Mouse (Mus musculus) forebrain, embryonic 10.5 days (tissue): ENCODE results near the gene Olfr1132. TPM values are rescaled to one million over a fixed set of nuclear protein-coding genes. Genes with fewer than 3 reads are reported as not detected.
"Not testable (repeated sequence)": the region's sequence is repeated elsewhere in the genome, so short reads cannot be mapped to it uniquely, and the experiment has no call there.

Experiments
- DNase-seq: peaks from one replicate; pipeline ENCODE4 v3.0.0-alpha.2; 2017; ENCODE audit warnings: low spot score; ENCODE audit errors: extremely low spot score
- H3K27ac ChIP-seq: fragments of 300-500 bp; sonication (generic); 2 replicates; pipeline ENCODE4 v1.5.1; 2016; ENCODE audit warnings: mild to moderate bottlenecking
- H3K27me3 ChIP-seq: fragments of 300-500 bp; sonication (generic); 2 replicates; pipeline ENCODE4 v1.6.1; 2016; ENCODE audit warnings: mild to moderate bottlenecking; ENCODE audit not compliant: poor library complexity, severe bottlenecking
- H3K36me3 ChIP-seq: fragments of 300-500 bp; sonication (generic); replicated peaks from 2 replicates; pipeline ENCODE4 v1.6.1; 2016; ENCODE audit warnings: mild to moderate bottlenecking, moderate library complexity
- H3K4me1 ChIP-seq: fragments of 300-500 bp; sonication (generic); 2 replicates; pipeline ENCODE4 v1.6.1; 2016
- H3K4me3 ChIP-seq: fragments of 300-500 bp; sonication (generic); 2 replicates; pipeline ENCODE4 v1.5.1; 2016; ENCODE audit warnings: mild to moderate bottlenecking, moderate library complexity
- H3K9me3 ChIP-seq: fragments of 300-500 bp; sonication (generic); 2 replicates; pipeline ENCODE4 v1.6.1; 2016; ENCODE audit warnings: mild to moderate bottlenecking, moderate library complexity
- WGBS: fragments of 180-500 bp; shearing (Covaris S2); methylation state at CpG from one replicate; pipeline ENCODE4 v1.1.7; 2016; 5-methylcytosine and 5-hydroxymethylcytosine counted together
- polyA plus RNA-seq: library from polyadenylated mRNA; unstranded; fragments of >200 nt; fragmentation: Nextera tagmentation; extraction: Ambion mirVana; gene quantifications from 2 replicates; pipeline ENCODE4 v1.2.1, GENCODE M21; 2016

Gene Olfr1132
- polyA plus RNA-seq, result not detected in 2 replicates

GRCm38 (mm10) chr2:87637435-87637834 lies at the start of gene Olfr1132:
Gene Olfr1132, minus strand, starts transcription at chr2:87637535.
- no peak for DNase-seq
- H3K9me3 ChIP-seq, result no peaks in the 10 kb centered on the region
- H3K4me3 ChIP-seq, result no peak within 1 kb of the TSS
- no peak within 1 kb of the TSS for H3K27ac ChIP-seq
- H3K4me1 ChIP-seq, result no peaks in the 10 kb centered on the region
- no peaks in the 10 kb centered on the region for H3K36me3 ChIP-seq
- H3K27me3 ChIP-seq, result no peaks in the 10 kb centered on the region

- H3K27me3 ChIP-seq, result no peaks in the 10 kb centered on the region
- 40% methylated on average over 1 of the region's 1 CpGs for WGBS
Measured at GRCm38 (mm10) chr2:87673564-87673963, 36.2 kb upstream of the Olfr1132 start, which contains the start of gene Olfr1135. Gene Olfr1135, minus strand, starts transcription at chr2:87673664.

GRCm38 (mm10) chr2:87658360-87658759 lies 21.0 kb upstream of the Olfr1132 start, which contains the start of gene Olfr1134:
Gene Olfr1134, minus strand, starts transcription at chr2:87658460.
- Histone ChIP-seq H3K27me3 (no peaks in the 10 kb centered on the region), H3K27ac (no peak within 1 kb of the TSS), H3K36me3 (no peaks in the 10 kb centered on the region), H3K9me3 (no peaks in the 10 kb centered on the region), H3K4me1 (no peaks in the 10 kb centered on the region), H3K4me3 (no peak within 1 kb of the TSS)
- 95% methylated on average over 2 of the region's 2 CpGs for WGBS
- DNase-seq, result no peak

More at GRCm38 (mm10) chr2:87673564-87673963, 36.2 kb upstream of the Olfr1132 start, which contains the start of gene Olfr1135:
- Histone ChIP-seq H3K9me3 (no peaks in the 10 kb centered on the region), H3K4me3 (no peak within 1 kb of the TSS), H3K4me1 (no peaks in the 10 kb centered on the region), H3K36me3 (no peaks in the 10 kb centered on the region), H3K27ac (no peak within 1 kb of the TSS)
- DNase-seq, result no peak

GRCm38 (mm10) chr2:87647274-87647673 lies 9.9 kb upstream of the Olfr1132 start, which contains the start of gene Olfr1133:
Gene Olfr1133, minus strand, starts transcription at chr2:87647374.
- H3K4me1 ChIP-seq, result no peaks in the 10 kb centered on the region
- H3K27ac ChIP-seq, result no peak within 1 kb of the TSS
- H3K9me3 ChIP-seq, result no peaks in the 10 kb centered on the region
- no peak for DNase-seq
- H3K36me3 ChIP-seq, result no peaks in the 10 kb centered on the region
- no peaks in the 10 kb centered on the region for H3K27me3 ChIP-seq
- no peak within 1 kb of the TSS for H3K4me3 ChIP-seq

- Histone ChIP-seq H3K4me3 (no peak overlapping the region), H3K9me3 (no peaks in the 10 kb centered on the region), H3K27ac (no peak overlapping the region), H3K36me3 (no peaks in the 10 kb centered on the region), H3K27me3 (no peaks in the 10 kb centered on the region), H3K4me1 (no peaks in the 10 kb centered on the region)
- DNase-seq, result no peak
Measured at GRCm38 (mm10) chr2:87642441-87642840, 5.1 kb upstream of the Olfr1132 start.

GRCm38 (mm10) chr2:87626804-87627203 lies 10.5 kb downstream of the Olfr1132 start, which contains the start of gene Olfr1131:
Gene Olfr1131, plus strand, starts transcription at chr2:87627104.
- Histone ChIP-seq H3K4me1 (no peaks in the 10 kb centered on the region), H3K27ac (no peak within 1 kb of the TSS), H3K36me3 (no peaks in the 10 kb centered on the region), H3K27me3 (no peaks in the 10 kb centered on the region), H3K9me3 (no peaks in the 10 kb centered on the region), H3K4me3 (no peak within 1 kb of the TSS)
- 76% methylated on average over 3 of the region's 3 CpGs for WGBS
- no peak for DNase-seq

- H3K27ac ChIP-seq, H3K4me1 ChIP-seq, DNase-seq, H3K27me3 ChIP-seq, H3K9me3 ChIP-seq, H3K36me3 ChIP-seq, H3K4me3 ChIP-seq: not testable (repeated sequence)
Measured at GRCm38 (mm10) chr2:87605912-87606311, 31.4 kb downstream of the Olfr1132 start, which contains the start of gene Olfr1130. Gene Olfr1130, plus strand, starts transcription at chr2:87606212.

Other genes starting within 250 kb of the Olfr1132 start
- gene Olfr1123, start 220.9 kb downstream of the Olfr1132 start, polyA plus RNA-seq, result not detected in 2 replicates
- 0.07 TPM in 1 of 2 replicates, not detected in the other for gene Olfr1124, start 207.3 kb downstream of the Olfr1132 start, polyA plus RNA-seq
- gene Olfr1126, start 183.6 kb downstream of the Olfr1132 start, polyA plus RNA-seq, result not detected in 2 replicates
- not detected in 2 replicates for gene Pramel7, start 140.4 kb downstream of the Olfr1132 start, polyA plus RNA-seq
- not detected in 2 replicates for gene Pramel6, start 131.0 kb downstream of the Olfr1132 start, polyA plus RNA-seq
- gene Olfr153, start 105.7 kb downstream of the Olfr1132 start, polyA plus RNA-seq, result not detected in 2 replicates
- not detected in 2 replicates for gene Olfr1128, start 92.0 kb downstream of the Olfr1132 start, polyA plus RNA-seq
- not detected in 2 replicates for gene Olfr1129, start 63.6 kb downstream of the Olfr1132 start, polyA plus RNA-seq
- not detected in 2 replicates for gene Olfr1130, start 31.3 kb downstream of the Olfr1132 start, polyA plus RNA-seq
- not detected in 2 replicates for gene Olfr1131, start 10.4 kb downstream of the Olfr1132 start, polyA plus RNA-seq
- not detected in 2 replicates for gene Olfr1133, start 9.8 kb upstream of the Olfr1132 start, polyA plus RNA-seq
- gene Olfr1134, start 20.9 kb upstream of the Olfr1132 start, polyA plus RNA-seq, result not detected in 2 replicates
- not detected in 2 replicates for gene Olfr1135, start 36.1 kb upstream of the Olfr1132 start, polyA plus RNA-seq
- not detected in 2 replicates for gene Olfr1136, start 56.4 kb upstream of the Olfr1132 start, polyA plus RNA-seq
- not detected in 2 replicates for gene Olfr1137, start 75.6 kb upstream of the Olfr1132 start, polyA plus RNA-seq
- gene Olfr1138, start 102.4 kb upstream of the Olfr1132 start, polyA plus RNA-seq, result not detected in 2 replicates
- gene Olfr1140, start 106.2 kb upstream of the Olfr1132 start, polyA plus RNA-seq, result not detected in 2 replicates
- not detected in 2 replicates for gene Olfr1141, start 116.5 kb upstream of the Olfr1132 start, polyA plus RNA-seq
- not detected in 2 replicates for gene Olfr152, start 141.9 kb upstream of the Olfr1132 start, polyA plus RNA-seq
- gene Olfr1143, start 163.1 kb upstream of the Olfr1132 start, polyA plus RNA-seq, result not detected in 2 replicates
- not detected in 2 replicates for gene Olfr1145, start 172.3 kb upstream of the Olfr1132 start, polyA plus RNA-seq
- gene Olfr1148, start 193.0 kb upstream of the Olfr1132 start, polyA plus RNA-seq, result not detected in 2 replicates
- not detected in 2 replicates for gene Olfr1150-ps1, start 206.5 kb upstream of the Olfr1132 start, polyA plus RNA-seq
- not detected in 2 replicates for gene Olfr1151, start 218.3 kb upstream of the Olfr1132 start, polyA plus RNA-seq
- not detected in 2 replicates for gene Olfr1152, start 229.0 kb upstream of the Olfr1132 start, polyA plus RNA-seq